Mouse (Mus musculus) heart, postnatal 25 days (tissue): ENCODE measurements at regions not wholly inside any gene's neighbourhood (a gene's known extent, or its start where the extent isn't known, plus 50 kb on each side); places are given as distances from the start of the nearest gene placed in this dataset.
"Not testable (repeated sequence)": the region's sequence is repeated elsewhere in the genome, so short reads cannot be mapped to it uniquely, and the experiment has no call there.

Experiments
- DNase-seq: peaks from one replicate; pipeline ENCODE4 v3.0.0; 2022; ENCODE audit warnings: low spot score
- intact Hi-C: fragments of 180-260 bp; cut with DNase I; formaldehyde crosslinking; loops from one replicate; pipeline ENCODE4 v1.15.1; 2025

DNA sequence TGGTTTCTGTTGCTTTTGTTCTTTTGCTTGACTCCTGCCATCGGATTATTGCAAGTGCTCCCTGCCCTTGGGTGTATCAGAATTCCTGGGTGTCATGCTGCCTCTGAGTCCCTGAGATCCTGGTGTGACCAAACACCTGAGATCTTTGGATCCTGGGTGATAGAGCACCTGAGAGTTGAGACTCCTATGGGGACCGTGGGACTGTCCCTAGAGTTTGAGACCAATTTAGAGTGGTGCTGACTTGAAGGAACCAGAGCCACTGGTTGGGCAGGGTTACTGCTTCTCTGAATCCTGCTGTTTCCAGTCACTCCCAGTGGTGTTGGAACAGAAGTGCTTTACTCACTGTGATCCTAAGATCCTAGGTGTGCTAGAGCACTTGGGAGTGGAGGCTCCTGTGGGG is 448.7 kb downstream of the Adam6a start:
- no peak for DNase-seq
- intact Hi-C loops: loop anchor here (5.0 kb wide), 1 partner anchor 50 kb away; no protein-coding TSS in a partner anchor

DNA sequence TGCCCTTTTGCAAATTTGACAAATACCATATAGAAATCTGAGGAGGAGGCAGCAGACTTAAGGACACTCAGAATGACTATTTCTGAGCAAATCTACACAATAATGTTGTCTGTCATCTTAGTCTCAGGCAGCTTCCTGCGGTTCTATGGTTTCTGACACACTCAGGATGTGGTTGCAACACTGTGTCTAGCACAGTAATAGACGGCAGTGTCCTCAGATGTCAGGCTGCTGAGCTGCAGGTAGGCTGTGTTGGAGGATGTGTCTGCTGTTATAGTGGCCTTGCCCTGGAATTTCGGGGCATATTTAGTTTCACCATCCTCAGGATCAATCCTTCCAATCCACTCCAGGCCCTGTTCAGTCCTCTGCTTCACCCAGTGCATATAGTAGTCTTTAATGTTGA is 450.6 kb downstream of the Adam6a start:
- intact Hi-C loops: loop anchor here (5.0 kb wide), 1 partner anchor 52 kb away; no protein-coding TSS in a partner anchor

GRCm38 (mm10) chr12:114008491-114008890 is 464.8 kb downstream of the Adam6a start:
- DNase-seq, intact Hi-C loops: not testable (repeated sequence)

More for the DNA sequence above, 450.6 kb downstream of the Adam6a start:
- not testable (repeated sequence) for DNase-seq

- DNase-seq: no peak
- intact Hi-C loops: no loop called here
Observed at GRCm38 (mm10) chr12:114009391-114009790, 465.7 kb downstream of the Adam6a start.

DNA sequence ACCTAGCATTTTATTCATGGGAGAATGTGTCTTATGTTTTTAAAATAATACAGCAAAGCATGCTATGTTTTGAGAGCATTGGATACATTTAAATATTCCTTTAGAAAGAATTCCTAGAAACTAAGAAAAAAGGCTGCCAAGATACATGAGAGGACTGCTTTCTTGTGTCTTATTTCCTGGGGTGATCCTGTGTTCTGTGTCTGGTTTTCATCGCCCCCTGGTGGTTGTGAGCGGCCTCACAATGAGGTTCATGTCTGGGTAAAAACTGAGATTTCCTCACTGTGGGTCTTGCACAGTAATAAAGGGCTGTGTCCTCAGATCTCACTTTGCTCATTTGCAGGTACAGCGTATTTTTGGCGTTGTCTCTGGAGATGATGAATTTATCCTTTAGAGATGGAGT is 469.2 kb downstream of the Adam6a start:
- intact Hi-C loops, DNase-seq: not testable (repeated sequence)

DNA sequence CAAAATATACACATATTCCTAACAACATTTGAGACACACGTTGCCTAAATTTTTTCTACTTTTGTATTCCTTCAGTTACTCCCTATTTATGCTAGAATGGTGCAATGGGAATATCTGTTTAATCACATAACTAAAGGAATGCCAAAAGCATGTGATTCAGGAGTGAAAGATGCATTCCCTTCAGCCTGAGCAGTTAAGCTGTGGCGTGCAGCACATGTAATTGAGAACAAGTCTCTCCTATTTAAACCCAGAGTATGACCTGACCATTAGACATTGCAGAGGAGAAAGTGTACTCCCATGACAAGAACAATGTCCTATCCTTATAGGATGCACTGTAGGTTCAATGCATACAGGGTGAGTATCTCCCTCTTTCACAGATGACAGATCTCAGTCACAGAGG is 493.3 kb downstream of the Adam6a start:
- intact Hi-C loops, DNase-seq: not testable (repeated sequence)

DNA sequence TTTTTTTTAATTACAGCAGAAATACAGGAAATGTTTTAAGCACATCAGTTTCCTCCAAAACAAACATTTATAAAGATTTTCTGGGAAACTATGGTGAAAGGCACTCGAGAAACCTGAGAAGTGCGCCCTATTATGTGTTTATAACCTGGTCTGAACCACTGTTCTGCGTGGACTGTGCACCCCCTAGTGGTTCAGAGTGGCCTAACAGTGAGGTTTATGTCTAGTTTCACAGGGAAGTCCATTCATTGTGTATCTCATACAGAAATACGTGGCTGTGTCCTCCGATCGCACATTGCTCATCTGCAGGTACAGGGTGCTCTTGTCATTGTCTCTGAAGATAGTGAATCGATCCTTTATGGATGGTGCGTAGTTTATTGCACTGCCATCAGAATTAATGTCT is 504.3 kb downstream of the Adam6a start:
- intact Hi-C loops: loop anchor here (2.0 kb wide), 1 partner anchor 65 kb away; no protein-coding TSS in a partner anchor
- DNase-seq: not testable (repeated sequence)

GRCm38 (mm10) chr12:114053341-114053740 is 509.6 kb downstream of the Adam6a start:
- DNase-seq: no peak
- intact Hi-C loops: loop anchor here (2.0 kb wide), 1 partner anchor 69 kb away; no protein-coding TSS in a partner anchor

- DNase-seq: no peak
- intact Hi-C loops: no loop called here
Observed at GRCm38 (mm10) chr12:114059615-114060014, 515.9 kb downstream of the Adam6a start.

DNA sequence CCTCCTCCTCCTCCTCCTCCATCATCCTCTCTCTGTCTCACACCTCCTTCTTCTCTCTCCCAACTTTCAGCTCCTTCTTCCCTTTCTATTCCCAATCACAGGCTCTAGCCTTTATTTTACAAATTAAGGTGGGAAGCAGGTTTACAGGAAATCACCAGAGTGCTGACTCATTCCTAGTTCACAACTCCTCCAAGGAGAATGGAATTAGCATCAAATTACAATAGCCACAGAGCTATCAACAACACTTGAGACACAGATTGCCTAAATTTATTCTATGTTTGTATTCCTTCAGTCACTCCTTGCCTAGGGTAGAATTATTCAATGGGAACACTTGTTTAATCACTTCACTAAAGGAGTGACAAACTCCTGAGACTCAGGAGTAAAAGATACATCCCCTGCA is 523.5 kb downstream of the Adam6a start:
- intact Hi-C loops: no loop called here
- no peak for DNase-seq

GRCm38 (mm10) chr12:114108731-114109130 is 565.0 kb downstream of the Adam6a start:
- intact Hi-C loops, DNase-seq: not testable (repeated sequence)

- no peak for DNase-seq
- intact Hi-C loops: loop anchor here (5.0 kb wide), 1 partner anchor 43 kb away; no protein-coding TSS in a partner anchor
Observed at GRCm38 (mm10) chr12:114134897-114135296, 591.2 kb downstream of the Adam6a start.

DNA sequence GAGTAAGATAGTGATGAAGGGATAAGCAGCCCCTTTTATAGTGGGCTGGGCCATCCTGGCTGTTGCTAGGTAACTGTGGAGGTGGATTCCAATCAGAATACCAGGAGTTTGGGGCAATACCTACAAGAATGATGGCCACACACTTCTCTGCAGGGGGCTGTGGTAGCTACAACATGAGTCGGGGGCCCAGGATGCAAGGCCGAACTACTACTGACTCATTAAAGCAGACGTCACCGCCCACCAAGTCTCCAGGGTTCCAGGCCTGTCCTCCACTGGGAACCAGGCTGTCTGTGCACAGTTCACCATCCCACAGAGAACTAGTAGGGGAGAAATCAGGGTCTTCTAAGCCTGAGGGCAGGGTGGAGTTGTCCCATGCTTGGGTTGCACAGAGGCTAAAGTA is 605.1 kb downstream of the Adam6a start:
- intact Hi-C loops: no loop called here

GRCm38 (mm10) chr12:114172305-114172704 is 628.6 kb downstream of the Adam6a start:
- intact Hi-C loops: no loop called here

More for the DNA sequence above, 605.1 kb downstream of the Adam6a start:
- no peak for DNase-seq

GRCm38 (mm10) chr12:114199521-114199920 is 655.8 kb downstream of the Adam6a start:
- no peak for DNase-seq
- intact Hi-C loops: no loop called here

More at GRCm38 (mm10) chr12:114172305-114172704, 628.6 kb downstream of the Adam6a start:
- no peak for DNase-seq

- intact Hi-C loops: no loop called here
- no peak for DNase-seq
Observed at GRCm38 (mm10) chr12:114222541-114222940, 678.8 kb downstream of the Adam6a start.
